Mouse (Mus musculus) bone marrow, adult 2 months (tissue): Measurements from ENCODE around the gene Arfgef3. TPM values are rescaled to one million over a fixed set of nuclear protein-coding genes. Genes with fewer than 3 reads are reported as not detected.
A peak's percentile ranks its signal among the peaks of the same experiment; 100 is the strongest.
"Not testable (repeated sequence)": the region's sequence is repeated elsewhere in the genome, so short reads cannot be mapped to it uniquely, and the experiment has no call there.

Experiments used
- H3K27ac ChIP-seq: fragments of 200-500 bp; 2 replicates; pipeline ENCODE4 v1.5.1; 2012; ENCODE audit warnings: low read depth, mild to moderate bottlenecking, control low read depth, inconsistent platforms, low read length; ENCODE audit not compliant: control insufficient read depth, poor library complexity, insufficient read depth
- H3K4me1 ChIP-seq: fragments of 200-500 bp; 2 replicates; pipeline ENCODE4 v1.6.1; 2011; ENCODE audit warnings: low read length; ENCODE audit not compliant: control insufficient read depth, insufficient read depth
- H3K4me3 ChIP-seq: fragments of 200-500 bp; replicated peaks from 2 replicates; pipeline ENCODE3; 2011; ENCODE audit warnings: mild to moderate bottlenecking, low read depth, low read length, control low read depth; ENCODE audit not compliant: control insufficient read depth
- CTCF ChIP-seq: fragments of 200-500 bp; IDR thresholded peaks from 2 replicates; pipeline ENCODE4 v1.5.1; 2011; ENCODE audit warnings: low read length, control low read depth; ENCODE audit not compliant: control insufficient read depth, insufficient read depth
- POLR2A ChIP-seq: fragments of 200-500 bp; IDR thresholded peaks from 2 replicates; pipeline ENCODE4 v1.6.1; 2011; ENCODE audit warnings: low read depth, mild to moderate bottlenecking, control low read depth, low read length, borderline replicate concordance; ENCODE audit not compliant: control insufficient read depth
- WGBS: fragments of 180-500 bp; shearing (Covaris S2); methylation state at CpG from one replicate; pipeline ENCODE4 v1.1.7; 2018; 5-methylcytosine and 5-hydroxymethylcytosine counted together
- polyA plus RNA-seq: library from polyadenylated mRNA; stranded (reverse); fragments of >200 nt; gene quantifications from 2 replicates; pipeline ENCODE4 v1.2.4, GENCODE M21; 2011; ENCODE audit warnings: low replicate concordance; ENCODE audit not compliant: missing spikeins, insufficient read depth, insufficient read length

Arfgef3 gene
- polyA plus RNA-seq, 1 experiment, result 0.25 TPM

- no peak overlapping the region for H3K27ac ChIP-seq
- 79% methylated on average over 9 of the region's 9 CpGs for WGBS
- no peaks in the 10 kb centered on the region for H3K4me1 ChIP-seq
- H3K4me3 ChIP-seq, result no peak overlapping the region
- no peak for TF ChIP-seq CTCF
- TF ChIP-seq POLR2A, result no peak
These were observed 108.3 kb downstream of the Arfgef3 start for GRCm38 (mm10) chr10:18635450-18635849.

- TF ChIP-seq CTCF (no peak), POLR2A (no peak)
- no peak overlapping the region for H3K4me3 ChIP-seq
- H3K27ac ChIP-seq, result no peak overlapping the region
- no peaks in the 10 kb centered on the region for H3K4me1 ChIP-seq
- WGBS, result 75% methylated on average over 7 of the region's 7 CpGs
These were observed 109.3 kb downstream of the Arfgef3 start for GRCm38 (mm10) chr10:18634405-18634985.

- no peak overlapping the region for H3K27ac ChIP-seq
- no peaks in the 10 kb centered on the region for H3K4me1 ChIP-seq
- 84% methylated on average over 8 of the region's 8 CpGs for WGBS
- TF ChIP-seq CTCF (no peak), POLR2A (no peak)
- no peak overlapping the region for H3K4me3 ChIP-seq
These were observed 113.3 kb downstream of the Arfgef3 start for GRCm38 (mm10) chr10:18630498-18630897.

- Histone ChIP-seq H3K27ac (no peak overlapping the region), H3K4me1 (no peaks in the 10 kb centered on the region), H3K4me3 (no peak overlapping the region)
- WGBS, result 83% methylated on average over 6 of the region's 6 CpGs
- TF ChIP-seq CTCF, result no peak
- TF ChIP-seq POLR2A, result no peak
These were observed 116.2 kb downstream of the Arfgef3 start for GRCm38 (mm10) chr10:18627530-18627929.

- WGBS, result 85% methylated on average over 2 of the region's 2 CpGs
- no peak overlapping the region for H3K4me3 ChIP-seq
- no peak overlapping the region for H3K27ac ChIP-seq
- H3K4me1 ChIP-seq, result no peaks in the 10 kb centered on the region
- TF ChIP-seq CTCF (no peak), POLR2A (no peak)
These were observed 131.0 kb downstream of the Arfgef3 start for GRCm38 (mm10) chr10:18612796-18613195.

- 52% methylated on average over 5 of the region's 5 CpGs for WGBS
- H3K4me3 ChIP-seq, H3K27ac ChIP-seq, H3K4me1 ChIP-seq: not testable (repeated sequence)
These were observed 138.8 kb downstream of the Arfgef3 start for GRCm38 (mm10) chr10:18604827-18605535.

- Histone ChIP-seq H3K4me1 (no peaks in the 10 kb centered on the region; the same call in 1 of the 2 replicates), H3K27ac (no peak overlapping the region), H3K4me3 (no peak overlapping the region)
- 23% methylated on average over 4 of the region's 4 CpGs for WGBS
- peak; percentile 34; the same call in 1 of the 2 replicates for TF ChIP-seq CTCF
- no peak for TF ChIP-seq POLR2A
These were observed 141.7 kb downstream of the Arfgef3 start for GRCm38 (mm10) chr10:18602030-18602429.

GRCm38 (mm10) chr10:18597601-18598000 is 146.1 kb downstream of the Arfgef3 start:
- no peak overlapping the region for H3K27ac ChIP-seq
- H3K4me1 ChIP-seq, result no peaks in the 10 kb centered on the region; the same call in 1 of the 2 replicates
- no peak for TF ChIP-seq CTCF
- TF ChIP-seq POLR2A, result no peak
- no peak overlapping the region for H3K4me3 ChIP-seq
- 85% methylated on average over 6 of the region's 6 CpGs for WGBS

GRCm38 (mm10) chr10:18589455-18589854 is 154.3 kb downstream of the Arfgef3 start:
- WGBS, result 81% methylated on average over 5 of the region's 5 CpGs
- no peaks in the 10 kb centered on the region for H3K4me1 ChIP-seq
- H3K4me3 ChIP-seq, result no peak overlapping the region
- TF ChIP-seq POLR2A (no peak), CTCF (no peak)
- no peak overlapping the region for H3K27ac ChIP-seq
